Mouse (Mus musculus) limb, embryonic 10.5 days (tissue): ENCODE data around the gene Prex1. TPM values are rescaled to one million over a fixed set of nuclear protein-coding genes. Genes with fewer than 3 reads are reported as not detected.

ENCODE experiments used
- DNase-seq: peaks from one replicate; pipeline ENCODE4 v3.0.0-alpha.2; 2017; ENCODE audit warnings: low spot score
- H3K27ac ChIP-seq: fragments of 300-500 bp; sonication (generic); 2 replicates; pipeline ENCODE4 v1.5.1; 2016; ENCODE audit warnings: mild to moderate bottlenecking
- H3K27me3 ChIP-seq: fragments of 300-500 bp; sonication (generic); 2 replicates; pipeline ENCODE4 v1.6.1; 2016; ENCODE audit warnings: low read depth, mild to moderate bottlenecking; ENCODE audit not compliant: poor library complexity, severe bottlenecking
- H3K36me3 ChIP-seq: fragments of 300-500 bp; sonication (generic); 2 replicates; pipeline ENCODE4 v1.6.1; 2016; ENCODE audit warnings: mild to moderate bottlenecking, moderate library complexity
- H3K4me1 ChIP-seq: fragments of 300-500 bp; sonication (generic); 2 replicates; pipeline ENCODE4 v1.6.1; 2016
- H3K4me3 ChIP-seq: fragments of 300-500 bp; sonication (generic); 2 replicates; pipeline ENCODE4 v1.5.1; 2016; ENCODE audit warnings: mild to moderate bottlenecking, moderate library complexity
- H3K9me3 ChIP-seq: fragments of 300-500 bp; sonication (generic); replicated peaks from 2 replicates; pipeline ENCODE4 v1.6.1; 2016; ENCODE audit warnings: mild to moderate bottlenecking
- WGBS: fragments of 180-500 bp; shearing (Covaris S2); methylation state at CpG from one replicate; pipeline ENCODE4 v1.1.7; 2016; 5-methylcytosine and 5-hydroxymethylcytosine counted together
- polyA plus RNA-seq: library from polyadenylated mRNA; unstranded; fragments of >200 nt; fragmentation: Nextera tagmentation; extraction: Ambion mirVana; gene quantifications from 2 replicates; pipeline ENCODE4 v1.2.1, GENCODE M21; 2016

Gene Prex1
- polyA plus RNA-seq, 1 experiment from 2014 or later, result 26.2 TPM

DNA sequence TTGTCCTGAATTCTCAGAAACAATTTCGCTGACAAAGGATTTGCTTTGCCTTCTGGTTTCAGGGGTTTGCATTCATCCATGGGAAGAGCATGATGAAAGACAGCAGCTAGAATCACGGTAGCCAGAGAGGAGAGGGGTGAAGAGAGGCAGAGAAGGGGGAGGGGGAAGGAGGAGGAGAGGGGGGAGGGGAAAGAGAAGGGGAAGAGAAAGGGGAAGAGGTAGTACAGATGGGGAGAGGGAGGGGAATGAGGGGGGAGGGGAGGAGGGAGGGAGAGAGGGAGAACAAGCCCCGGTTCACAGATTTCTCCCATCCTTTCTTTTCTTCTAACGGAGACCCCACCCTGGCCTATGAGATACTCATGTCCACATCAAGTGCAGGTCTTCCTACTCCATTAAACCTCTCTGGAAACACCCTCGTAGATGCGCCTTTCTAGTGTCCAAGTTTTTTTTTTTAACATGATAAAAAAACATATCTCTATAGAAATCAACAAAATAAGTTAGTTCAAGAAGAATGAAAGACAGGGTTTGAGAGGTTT is 196.7 kb downstream of the Prex1 start:
- Histone ChIP-seq H3K4me1 (peaks cover 44% of the 10 kb centered on the region), H3K27me3 (peaks cover 10% of the 10 kb centered on the region; the same call in 1 of the 2 replicates)

More for the DNA sequence above, 196.7 kb downstream of the Prex1 start:
- DNase-seq, result no peak
- no peaks in the 10 kb centered on the region for H3K36me3 ChIP-seq
- H3K9me3 ChIP-seq, result no peaks in the 10 kb centered on the region
- H3K4me3 ChIP-seq, result no peak overlapping the region
- peak overlapping the region; percentile 78 for H3K27ac ChIP-seq
- 44% methylated on average over 6 of the region's 6 CpGs for WGBS

Other genes with a start within 250 kb of the Prex1 start
- gene Trp53rkb, start 78.7 kb upstream of the Prex1 start, polyA plus RNA-seq, result 14.5 and 15.5 TPM in 2 replicates
- 4.4 and 5.2 TPM in 2 replicates for gene Arfgef2, start 91.8 kb upstream of the Prex1 start, polyA plus RNA-seq
- gene Cse1l, start 192.2 kb upstream of the Prex1 start, polyA plus RNA-seq, result 211 and 223 TPM in 2 replicates